Mouse (Mus musculus) cerebellum, adult 18-20 months (tissue): Measurements from ENCODE around the gene Ttc29.

Experiments used
- DNase-seq, 2 experiments: peaks; one replicate each; pipeline ENCODE4 v3.0.0; 2021

Gene Ttc29

GRCm38 (mm10) chr8:78426875-78427768, 214.0 kb downstream of the Ttc29 start:
- no peak for DNase-seq

- DNase-seq = no peak
Measured at GRCm38 (mm10) chr8:78427769-78428130, 214.7 kb downstream of the Ttc29 start.

- DNase-seq = no peak
Measured at GRCm38 (mm10) chr8:78428148-78428547, 215.1 kb downstream of the Ttc29 start.

- DNase-seq = no peak
Measured at GRCm38 (mm10) chr8:78431356-78431755, 218.3 kb downstream of the Ttc29 start.

- DNase-seq = no peak
Measured at GRCm38 (mm10) chr8:78432451-78432850, 219.4 kb downstream of the Ttc29 start.

GRCm38 (mm10) chr8:78433318-78433717, 220.2 kb downstream of the Ttc29 start:
- no peak for DNase-seq

- DNase-seq = no peak
Measured at GRCm38 (mm10) chr8:78434340-78434739, 221.2 kb downstream of the Ttc29 start.

- no peak for DNase-seq
Measured at GRCm38 (mm10) chr8:78434823-78435623, 221.9 kb downstream of the Ttc29 start.

- DNase-seq = no peak
Measured at GRCm38 (mm10) chr8:78435624-78435960, 222.5 kb downstream of the Ttc29 start.

- DNase-seq = peak in 1 of 2 experiments; percentile 7
Measured at GRCm38 (mm10) chr8:78436071-78436651, 223.1 kb downstream of the Ttc29 start, which contains the start of gene Pou4f2. Pou4f2 (minus strand) TSS chr8:78436645.

- DNase-seq = no peak
Measured at GRCm38 (mm10) chr8:78436661-78437060, 223.6 kb downstream of the Ttc29 start.

GRCm38 (mm10) chr8:78437140-78438045, 224.3 kb downstream of the Ttc29 start:
- DNase-seq = no peak

- DNase-seq = no peak
Measured at GRCm38 (mm10) chr8:78438121-78438520, 225.0 kb downstream of the Ttc29 start.

- no peak for DNase-seq
Measured at GRCm38 (mm10) chr8:78442781-78443180, 229.7 kb downstream of the Ttc29 start.
